Mouse (Mus musculus): Measurements from ENCODE around the gene Myog.

Gene Myog

GRCm38 (mm10) chr1:134285458-134286120, 4.2 kb upstream of the Myog start:
- no peak for DNase-seq (ENCODE audit: low spot score)

GRCm38 (mm10) chr1:134288239-134288638, 1.6 kb upstream of the Myog start:
- no peak for DNase-seq (ENCODE audit: low spot score)

GRCm38 (mm10) chr1:134290300-134290699, 511 bp downstream of the Myog start:
- DNase-seq (ENCODE audit: low spot score) = no peak

- peak; percentile 77 for DNase-seq (ENCODE audit: low spot score)
Measured at GRCm38 (mm10) chr1:134290909-134291308, 1.1 kb downstream of the Myog start.

GRCm38 (mm10) chr1:134291555-134291954, 1.8 kb downstream of the Myog start:
- DNase-seq (ENCODE audit: low spot score) = no peak

GRCm38 (mm10) chr1:134292073-134292472, 2.3 kb downstream of the Myog start:
- DNase-seq (ENCODE audit: low spot score) = no peak

- DNase-seq (ENCODE audit: low spot score) = no peak
Measured at GRCm38 (mm10) chr1:134292601-134293000, 2.8 kb downstream of the Myog start.

- DNase-seq (ENCODE audit: low spot score) = no peak
Measured at GRCm38 (mm10) chr1:134293276-134293675, 3.5 kb downstream of the Myog start.

- DNase-seq (ENCODE audit: low spot score) = no peak
Measured at GRCm38 (mm10) chr1:134293738-134294604, 4.2 kb downstream of the Myog start.

GRCm38 (mm10) chr1:134297265-134297664, 7.5 kb downstream of the Myog start:
- DNase-seq (ENCODE audit: low spot score) = no peak

GRCm38 (mm10) chr1:134298636-134299411, 9.0 kb downstream of the Myog start:
- DNase-seq (ENCODE audit: low spot score) = peak; percentile 60

GRCm38 (mm10) chr1:134302568-134303238, 12.9 kb downstream of the Myog start:
- no peak for DNase-seq (ENCODE audit: low spot score)

- no peak for DNase-seq (ENCODE audit: low spot score)
Measured at GRCm38 (mm10) chr1:134304940-134305339, 15.2 kb downstream of the Myog start.

- no peak for DNase-seq (ENCODE audit: low spot score)
Measured at GRCm38 (mm10) chr1:134307409-134307808, 17.6 kb downstream of the Myog start.

- no peak for DNase-seq (ENCODE audit: low spot score)
Measured at GRCm38 (mm10) chr1:134310291-134310690, 20.5 kb downstream of the Myog start.

GRCm38 (mm10) chr1:134310729-134311128, 20.9 kb downstream of the Myog start:
- no peak for DNase-seq (ENCODE audit: low spot score)

GRCm38 (mm10) chr1:134311760-134312159, 22.0 kb downstream of the Myog start:
- DNase-seq (ENCODE audit: low spot score) = no peak

- no peak for DNase-seq (ENCODE audit: low spot score)
Measured at GRCm38 (mm10) chr1:134315181-134315580, 25.4 kb downstream of the Myog start.

- no peak for DNase-seq (ENCODE audit: low spot score)
Measured at GRCm38 (mm10) chr1:134316361-134316760, 26.6 kb downstream of the Myog start.

- DNase-seq (ENCODE audit: low spot score) = no peak
Measured at GRCm38 (mm10) chr1:134318261-134318660, 28.5 kb downstream of the Myog start.

GRCm38 (mm10) chr1:134320691-134321301, 31.0 kb downstream of the Myog start:
- DNase-seq (ENCODE audit: low spot score) = no peak

GRCm38 (mm10) chr1:134322591-134322990, 32.8 kb downstream of the Myog start:
- peak; percentile 66 for DNase-seq (ENCODE audit: low spot score)
